ENCODE assay signal across 8 mouse cellular contexts in genomic region chr13:68605689-68606126, GRCm38 (mm10). TPM values are rescaled to one million over a fixed set of nuclear protein-coding genes. Genes with fewer than 3 reads are reported as not detected.
DNase-seq lines count a peak whose midpoint lies in the region; ATAC-seq and TF ChIP-seq lines count a peak whose summit lies in the region.

No protein-coding gene starts in this region.

- peak; percentile 85 for ATAC-seq in hindbrain, embryonic 11.5 days (ENCODE audit: low FRiP score)
- peak; percentile 76 for ATAC-seq in limb, embryonic 14.5 days (ENCODE audit: low FRiP score, low read depth)
- peak; percentile 77 for ATAC-seq in midbrain, embryonic 14.5 days (ENCODE audit: low FRiP score, low TSS enrichment)
- no peak for ATAC-seq in monocyte, adult 5-6 weeks (replicated peaks; ENCODE audit: insufficient number of reproducible peaks, low FRiP score, low TSS enrichment, poor library complexity, severe bottlenecking)

- peak overlapping the region; percentile 66 for H3K27ac ChIP-seq in forebrain, embryonic 10.5 days
- no peak overlapping the region for H3K27ac ChIP-seq in hindbrain, embryonic 11.5 days (ENCODE audit: low read depth, low read length)
- no peak overlapping the region for H3K27ac ChIP-seq in limb, embryonic 14.5 days (replicated peaks; ENCODE audit: low read depth, low read length)
- no peak overlapping the region; the same call in 1 of the 2 replicates for H3K27ac ChIP-seq in midbrain, embryonic 14.5 days (replicated peaks; ENCODE audit: low read depth, low read length)

- no peaks in the 10 kb centered on the region for H3K79me3 ChIP-seq in C2C12 (ENCODE audit: low read depth)

- no peak overlapping the region for H3K4me3 ChIP-seq in C2C12 (ENCODE audit: insufficient read depth, poor library complexity, severe bottlenecking)
- peak overlapping the region; percentile 42 for H3K4me3 ChIP-seq in forebrain, embryonic 10.5 days
- H3K4me3 ChIP-seq in hindbrain, embryonic 11.5 days (ENCODE audit: low read depth, low read length), result peak overlapping the region; percentile 16; the same call in 1 of the 2 replicates
- peak overlapping the region; percentile 19 for H3K4me3 ChIP-seq in limb, embryonic 14.5 days (replicated peaks; ENCODE audit: low read length)
- peak overlapping the region; percentile 28 for H3K4me3 ChIP-seq in midbrain, embryonic 14.5 days (replicated peaks; ENCODE audit: low read depth, low read length)

- H3ac ChIP-seq in C2C12 (ENCODE audit: control insufficient read depth, insufficient read length, low read depth), result no peak overlapping the region

- H3K79me2 ChIP-seq in C2C12 (ENCODE audit: control insufficient read depth, insufficient read depth), result no peaks in the 10 kb centered on the region

- H3K36me3 ChIP-seq in C2C12 (ENCODE audit: control insufficient read depth, insufficient read depth), result no peaks in the 10 kb centered on the region
- H3K36me3 ChIP-seq in forebrain, embryonic 10.5 days (replicated peaks), result no peaks in the 10 kb centered on the region
- H3K36me3 ChIP-seq in hindbrain, embryonic 11.5 days (ENCODE audit: control insufficient read depth, insufficient read depth, low read length), result no peaks in the 10 kb centered on the region
- no peaks in the 10 kb centered on the region for H3K36me3 ChIP-seq in limb, embryonic 14.5 days (ENCODE audit: control insufficient read depth, insufficient read depth, low read length)
- H3K36me3 ChIP-seq in midbrain, embryonic 14.5 days (ENCODE audit: control insufficient read depth, insufficient read depth, low read length), result no peaks in the 10 kb centered on the region

- under 1% methylated on average over 11 of the region's 11 CpGs for WGBS in forebrain, embryonic 10.5 days
- 2% methylated on average over 10 of the region's 11 CpGs for WGBS in hindbrain, embryonic 11.5 days
- whole genome bisulfite sequencing in limb, embryonic 14.5 days, result under 1% methylated on average over 11 of the region's 11 CpGs
- 3% methylated on average over 11 of the region's 11 CpGs for WGBS in midbrain, embryonic 14.5 days

- H3K9me3 ChIP-seq in forebrain, embryonic 10.5 days, result no peaks in the 10 kb centered on the region
- H3K9me3 ChIP-seq in hindbrain, embryonic 11.5 days (ENCODE audit: control insufficient read depth, low read length), result no peaks in the 10 kb centered on the region
- no peaks in the 10 kb centered on the region for H3K9me3 ChIP-seq in limb, embryonic 14.5 days (ENCODE audit: control insufficient read depth, low read length)
- H3K9me3 ChIP-seq in midbrain, embryonic 14.5 days (ENCODE audit: control insufficient read depth, low read length), result no peaks in the 10 kb centered on the region

- DNase-seq in adrenal gland, adult 8-10 months, result peak; percentile 26
- DNase-seq in forebrain, embryonic 10.5 days (ENCODE audit: extremely low spot score, low spot score), result peak; percentile 46
- DNase-seq in hindbrain, embryonic 11.5 days (ENCODE audit: low spot score), result peak; percentile 46
- peak; percentile 56 for DNase-seq in limb, embryonic 14.5 days (ENCODE audit: low spot score)
- peak; percentile 74 for DNase-seq in midbrain, embryonic 14.5 days
- no peak for DNase-seq in urinary bladder, postnatal 10 days (ENCODE audit: low spot score)

- 0 out of 2 replicates have a peak, but pooled peaks have one; percentile 9 for TF ChIP-seq POLR2A in limb, embryonic 14.5 days (IDR thresholded peaks at IDR 0.05; ENCODE audit: borderline replicate concordance, extremely low read depth, insufficient read depth, insufficient read length)

- no peaks in the 10 kb centered on the region for H3K27me3 ChIP-seq in C2C12 (ENCODE audit: control insufficient read depth, insufficient read depth, insufficient read length)
- H3K27me3 ChIP-seq in forebrain, embryonic 10.5 days (ENCODE audit: poor library complexity, severe bottlenecking), result no peaks in the 10 kb centered on the region
- H3K27me3 ChIP-seq in hindbrain, embryonic 11.5 days (ENCODE audit: control insufficient read depth, insufficient read depth, low read length), result no peaks in the 10 kb centered on the region
- H3K27me3 ChIP-seq in limb, embryonic 14.5 days (ENCODE audit: control insufficient read depth, insufficient read depth, low read length), result no peaks in the 10 kb centered on the region
- H3K27me3 ChIP-seq in midbrain, embryonic 14.5 days (ENCODE audit: control insufficient read depth, insufficient read depth, low read length), result no peaks in the 10 kb centered on the region

- peak overlapping the region; percentile 28 for H3K4me2 ChIP-seq in hindbrain, embryonic 11.5 days (replicated peaks; ENCODE audit: low read depth, low read length)
- peak overlapping the region; percentile 34 for H3K4me2 ChIP-seq in limb, embryonic 14.5 days (replicated peaks; ENCODE audit: low read depth, low read length, severe bottlenecking)
- H3K4me2 ChIP-seq in midbrain, embryonic 14.5 days (ENCODE audit: low read length), result peak overlapping the region; percentile 49

- no peak for TF ChIP-seq CTCF in C2C12 (IDR thresholded peaks at IDR 0.05; ENCODE audit: control insufficient read depth, insufficient read depth, insufficient read length)

- no peak overlapping the region for H3K9ac ChIP-seq in hindbrain, embryonic 11.5 days (ENCODE audit: low read depth, low read length)
- no peak overlapping the region for H3K9ac ChIP-seq in limb, embryonic 14.5 days (ENCODE audit: low read depth, low read length, severe bottlenecking)
- peak overlapping the region; percentile 34; the same call in 1 of the 2 replicates for H3K9ac ChIP-seq in midbrain, embryonic 14.5 days (replicated peaks; ENCODE audit: low read length)

- H3K4me1 ChIP-seq in forebrain, embryonic 10.5 days, result peaks cover 14% of the 10 kb centered on the region
- no peaks in the 10 kb centered on the region for H3K4me1 ChIP-seq in hindbrain, embryonic 11.5 days (replicated peaks; ENCODE audit: control insufficient read depth, insufficient read depth, low read length)
- H3K4me1 ChIP-seq in limb, embryonic 14.5 days (ENCODE audit: control insufficient read depth, insufficient read depth, low read length), result peaks cover 8% of the 10 kb centered on the region
- 0 out of 2 replicates have a peak, but pooled peaks cover 9% of the 10 kb centered on the region for H3K4me1 ChIP-seq in midbrain, embryonic 14.5 days (ENCODE audit: control insufficient read depth, insufficient read depth, low read length)

TF ChIP-seq in C2C12, 6 proteins besides CTCF, POLR2A, EP300 and RAD21:
- TF ChIP-seq MYOG (IDR thresholded peaks at IDR 0.05; ENCODE audit: control insufficient read depth, extremely low read depth, insufficient read length), result no peak
- TF ChIP-seq USF1 (IDR thresholded peaks at IDR 0.05; ENCODE audit: low read depth), result peak; percentile 82

RNA-seq across cellular contexts. Expression of gene 1700001L19Rik, which starts 8.5 kb away (rescaled TPM):
- polyA plus RNA-seq in C2C12 (2012; fragmentation: generic; extraction: Trizol), result not detected
- under 1 TPM in 2 of 4 experiments, not detected in 2; 0.21 to 0.65 TPM for total RNA-seq in adrenal gland, adult 8-10 months (2022)
- polyA plus RNA-seq in forebrain, embryonic 10.5 days (2016; fragmentation: Nextera tagmentation; extraction: Ambion mirVana), result 0.65 and 0.83 TPM in 2 replicates
- polyA plus RNA-seq in hindbrain, embryonic 11.5 days (2014; fragmentation: Nextera tagmentation; extraction: Ambion mirVana), result 1.5 and 1.9 TPM in 2 replicates
- polyA plus RNA-seq in limb, embryonic 14.5 days (2012; rRNA removed), result 0.15 and 0.28 TPM in 2 replicates
- 0.29 and 0.70 TPM in 2 replicates for polyA plus RNA-seq in limb, embryonic 14.5 days (2014; fragmentation: Nextera tagmentation; extraction: Ambion mirVana)
- polyA plus RNA-seq in midbrain, embryonic 14.5 days (2014; fragmentation: Nextera tagmentation; extraction: Ambion mirVana), result 4.6 and 9.5 TPM in 2 replicates
- total RNA-seq in monocyte, adult 5-6 weeks (2017), result not detected in 3 replicates

RNA-seq across cellular contexts. Expression of gene Fastkd3, which starts 23.7 kb away (rescaled TPM):
- 18.8 TPM for polyA plus RNA-seq in C2C12 (2012; fragmentation: generic; extraction: Trizol)
- 10 to 100 TPM; 13.3 to 17.5 (median 17.2) TPM for total RNA-seq in adrenal gland, adult 8-10 months (2022)
- polyA plus RNA-seq in forebrain, embryonic 10.5 days (2016; fragmentation: Nextera tagmentation; extraction: Ambion mirVana), result 54.5 and 55.3 TPM in 2 replicates
- polyA plus RNA-seq in hindbrain, embryonic 11.5 days (2014; fragmentation: Nextera tagmentation; extraction: Ambion mirVana), result 38.4 and 38.8 TPM in 2 replicates
- 31.1 and 33.9 TPM in 2 replicates for polyA plus RNA-seq in limb, embryonic 14.5 days (2012; rRNA removed)
- polyA plus RNA-seq in limb, embryonic 14.5 days (2014; fragmentation: Nextera tagmentation; extraction: Ambion mirVana), result 30.3 and 32.6 TPM in 2 replicates
- polyA plus RNA-seq in midbrain, embryonic 14.5 days (2014; fragmentation: Nextera tagmentation; extraction: Ambion mirVana), result 25.0 and 27.3 TPM in 2 replicates
- 4.0 to 13.1 TPM (median 6.8 TPM) in 3 replicates for total RNA-seq in monocyte, adult 5-6 weeks (2017)

RNA-seq across cellular contexts. Expression of gene Mtrr, which starts 23.8 kb away (rescaled TPM):
- 11.9 TPM for polyA plus RNA-seq in C2C12 (2012; fragmentation: generic; extraction: Trizol)
- total RNA-seq in adrenal gland, adult 8-10 months (2022), result 10 to 100 TPM; 18.1 to 19.3 (median 18.7) TPM
- 23.5 and 26.9 TPM in 2 replicates for polyA plus RNA-seq in forebrain, embryonic 10.5 days (2016; fragmentation: Nextera tagmentation; extraction: Ambion mirVana)
- polyA plus RNA-seq in hindbrain, embryonic 11.5 days (2014; fragmentation: Nextera tagmentation; extraction: Ambion mirVana), result 17.2 and 17.4 TPM in 2 replicates
- 20.5 and 21.9 TPM in 2 replicates for polyA plus RNA-seq in limb, embryonic 14.5 days (2012; rRNA removed)
- 15.7 and 16.9 TPM in 2 replicates for polyA plus RNA-seq in limb, embryonic 14.5 days (2014; fragmentation: Nextera tagmentation; extraction: Ambion mirVana)
- 10.2 and 13.5 TPM in 2 replicates for polyA plus RNA-seq in midbrain, embryonic 14.5 days (2014; fragmentation: Nextera tagmentation; extraction: Ambion mirVana)
- total RNA-seq in monocyte, adult 5-6 weeks (2017), result 3.4 to 11.4 TPM (median 4.5 TPM) in 3 replicates
